Mouse (Mus musculus) naive thymus-derived CD4-positive, alpha-beta T cell, adult 2 months (primary cell): ENCODE results near the gene Gabpb2.

Experiments
- DNase-seq: peaks from one replicate; pipeline ENCODE4 v3.0.0-alpha.2; 2011; ENCODE audit warnings: low read depth

Gabpb2 gene

DNA sequence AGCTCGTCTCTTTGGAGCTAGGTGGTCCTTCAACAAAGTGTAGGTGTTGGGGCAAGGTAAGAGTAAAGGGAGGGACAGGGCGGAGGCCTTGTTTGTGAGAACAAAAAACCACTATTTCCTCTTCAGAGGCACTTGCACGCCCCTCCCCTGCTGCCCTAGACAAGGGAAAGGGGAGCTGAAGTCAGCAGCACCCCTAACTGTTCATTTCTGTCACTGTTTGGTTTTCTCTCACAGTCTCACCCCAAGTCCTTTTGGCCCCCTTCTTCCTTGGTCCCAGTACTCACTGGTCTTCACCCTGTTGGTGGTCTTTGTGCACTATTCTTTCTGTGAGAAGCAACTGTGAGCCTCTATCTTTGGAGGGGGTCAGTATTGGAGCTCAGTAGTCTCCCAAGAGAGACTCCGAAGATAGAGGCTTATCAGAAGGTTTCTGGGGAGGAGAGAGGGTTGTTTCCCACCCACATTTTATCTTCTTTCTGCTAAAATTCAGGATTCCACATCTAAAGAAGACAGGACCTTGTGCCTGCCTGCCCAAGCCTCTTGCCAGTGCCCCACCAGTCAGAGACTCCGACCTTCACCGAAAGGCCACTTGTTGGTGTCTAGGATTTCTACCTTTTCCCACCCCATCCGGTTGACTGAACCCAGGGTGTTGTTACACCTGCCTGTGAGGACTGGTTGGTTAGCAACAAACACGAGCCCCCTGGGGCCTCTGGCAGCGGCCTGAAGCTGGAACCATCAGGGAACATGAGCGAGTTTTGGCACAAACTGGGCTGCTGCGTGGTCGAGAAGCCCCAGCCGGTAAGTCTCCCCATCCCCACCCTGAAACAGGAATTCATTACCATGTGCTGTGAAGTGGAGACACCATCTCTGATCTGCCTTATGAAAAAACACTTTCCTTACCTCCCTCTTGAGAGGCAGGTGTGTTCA lies 13.8 kb upstream of the Gabpb2 start, which contains the start of gene Mllt11:
Gene Mllt11, minus strand, starts transcription at position 874 of the 924 bp plus-strand sequence.
- peak; percentile 64 for DNase-seq

DNA sequence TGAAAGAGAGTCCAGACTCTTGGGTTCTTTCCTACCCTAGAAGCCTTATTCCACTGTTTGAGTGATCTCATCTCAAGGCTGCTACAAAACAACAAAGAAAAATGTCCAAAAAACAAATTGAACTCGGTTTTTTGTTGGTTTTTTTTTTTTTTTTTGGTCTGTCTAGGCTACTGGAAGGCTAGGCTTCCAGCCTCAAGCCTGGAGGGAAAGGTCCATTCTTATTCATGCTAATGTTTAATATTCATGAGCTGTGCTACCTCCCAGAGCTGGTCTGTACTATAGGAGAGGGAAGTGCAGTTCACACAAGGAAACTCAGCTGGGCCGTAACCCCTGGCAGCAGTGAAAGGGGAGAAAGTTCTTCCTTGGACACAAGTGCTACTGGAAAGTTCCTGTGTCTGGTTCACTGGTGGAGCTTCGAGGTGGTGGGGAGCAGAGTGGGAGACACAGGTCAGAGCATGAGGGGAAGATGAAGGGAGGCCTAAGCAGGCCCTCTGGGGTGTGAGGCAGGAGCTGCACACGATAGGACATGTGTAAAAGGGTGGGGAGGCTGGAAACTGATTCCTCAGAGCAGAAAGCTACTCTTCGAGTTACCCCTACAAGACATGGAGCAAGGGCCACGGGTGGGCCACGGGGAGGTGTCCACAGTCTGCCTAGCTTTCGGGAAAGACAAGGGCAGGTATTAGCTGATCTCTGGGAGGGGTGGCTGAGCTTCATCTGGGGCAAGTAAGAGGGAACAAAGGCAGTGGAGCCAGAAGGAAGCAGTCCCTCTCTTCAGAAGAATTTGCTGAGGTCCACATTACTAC lies 13.0 kb upstream of the Gabpb2 start:
- DNase-seq = peak; percentile 43

DNA sequence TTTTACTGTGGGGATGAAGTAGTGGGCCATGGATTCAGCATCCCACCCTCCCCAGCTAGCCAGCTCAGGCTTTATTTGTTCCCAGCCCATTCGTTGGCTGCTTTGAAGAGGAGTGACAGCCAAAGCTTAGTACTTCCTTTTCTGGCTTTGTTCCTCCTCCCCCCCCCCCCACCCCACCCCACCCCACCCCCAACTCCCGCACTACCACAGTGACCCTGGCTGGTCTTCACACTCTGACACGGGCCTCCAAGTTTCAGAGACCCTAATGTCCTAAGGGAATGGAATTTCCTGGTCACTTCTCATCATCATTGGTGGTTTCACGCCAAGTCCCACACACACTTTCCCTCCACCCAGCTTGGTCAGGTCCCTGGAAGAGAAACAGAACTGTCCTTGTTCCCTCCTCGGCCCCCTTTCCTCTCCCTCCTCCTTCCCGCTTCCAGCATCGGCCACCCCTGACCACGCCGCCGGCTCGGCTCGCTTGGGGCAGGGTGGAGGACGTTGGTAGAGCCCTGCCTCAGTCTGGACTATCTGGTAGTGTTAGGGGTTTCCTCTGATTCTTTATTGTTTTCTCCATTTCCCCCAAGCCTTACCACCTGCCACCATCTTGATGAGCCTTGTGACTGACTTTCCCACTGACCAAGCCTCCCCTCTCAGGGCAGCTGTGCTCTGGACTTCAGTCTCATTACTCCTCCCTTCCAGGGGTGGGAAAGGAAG lies 12.2 kb upstream of the Gabpb2 start:
- peak; percentile 40 for DNase-seq

DNA sequence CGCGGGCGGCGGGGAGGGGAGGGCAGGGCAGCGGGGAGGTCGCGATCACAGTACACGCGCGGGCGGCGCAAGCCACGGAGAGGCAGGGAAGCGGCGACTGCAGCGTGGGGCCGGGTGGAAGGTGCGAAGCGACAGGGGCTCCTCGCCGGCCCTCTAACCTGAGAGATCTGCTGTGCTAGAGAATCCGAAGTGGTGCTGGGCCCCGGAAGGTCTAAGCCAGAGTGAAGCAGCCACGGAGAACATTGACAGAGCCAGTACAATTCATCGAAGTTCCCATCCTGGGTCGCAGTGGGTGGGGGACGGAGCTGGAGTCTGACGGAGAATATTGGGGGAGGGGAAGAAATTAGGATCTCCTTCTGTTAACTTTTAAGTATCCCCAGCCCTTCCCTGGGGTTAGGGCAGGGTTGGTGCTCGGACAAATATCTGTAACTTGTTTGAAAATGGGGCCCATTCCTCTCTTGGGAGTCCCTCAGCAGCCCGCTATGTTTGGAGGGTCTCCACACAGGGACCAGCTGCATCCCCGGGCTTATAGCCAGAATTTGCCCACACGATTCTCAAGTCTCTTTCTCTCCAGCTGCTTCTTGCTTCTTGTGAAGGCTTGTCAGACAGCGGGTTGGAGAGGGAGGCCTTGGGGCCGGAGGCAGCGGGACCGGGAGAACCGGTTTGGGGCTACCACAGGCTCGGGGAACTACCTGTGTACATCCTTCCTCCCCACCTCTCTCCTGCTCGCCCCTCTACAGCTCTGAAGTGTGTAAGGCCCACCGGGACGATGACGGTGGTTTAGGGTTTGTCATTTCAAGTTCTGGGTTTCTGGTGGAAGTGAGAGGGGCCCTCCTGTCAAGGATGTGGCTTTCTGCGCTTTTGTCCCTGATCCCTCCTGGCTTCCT lies 11.4 kb upstream of the Gabpb2 start:
- DNase-seq = peak; percentile 52

- DNase-seq = peak; percentile 87
Measured at GRCm38 (mm10) chr3:95228148-95228893, 10.6 kb upstream of the Gabpb2 start, which contains the start of gene Cdc42se1. Gene Cdc42se1 (plus strand): TSS chr3:95228732.

DNA sequence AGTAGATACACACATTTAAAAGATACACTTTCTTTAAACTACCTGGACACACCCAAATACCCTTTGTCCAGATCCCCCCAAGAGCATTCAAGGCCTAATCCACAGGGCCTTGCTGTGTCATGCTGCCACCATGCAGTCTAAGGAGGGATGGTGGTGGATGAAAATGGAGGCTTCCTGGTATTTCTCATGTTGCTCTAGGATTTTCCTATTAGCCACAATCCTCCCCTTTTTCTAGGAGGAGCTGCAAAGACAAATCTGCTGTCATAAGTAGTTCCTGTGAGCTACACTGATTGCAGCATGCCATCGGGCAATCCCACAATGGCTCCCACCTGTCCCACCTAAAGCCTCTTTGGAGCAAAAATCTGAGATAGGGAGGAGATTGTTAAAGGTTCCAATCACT lies 9.5 kb upstream of the Gabpb2 start:
- no peak for DNase-seq

DNA sequence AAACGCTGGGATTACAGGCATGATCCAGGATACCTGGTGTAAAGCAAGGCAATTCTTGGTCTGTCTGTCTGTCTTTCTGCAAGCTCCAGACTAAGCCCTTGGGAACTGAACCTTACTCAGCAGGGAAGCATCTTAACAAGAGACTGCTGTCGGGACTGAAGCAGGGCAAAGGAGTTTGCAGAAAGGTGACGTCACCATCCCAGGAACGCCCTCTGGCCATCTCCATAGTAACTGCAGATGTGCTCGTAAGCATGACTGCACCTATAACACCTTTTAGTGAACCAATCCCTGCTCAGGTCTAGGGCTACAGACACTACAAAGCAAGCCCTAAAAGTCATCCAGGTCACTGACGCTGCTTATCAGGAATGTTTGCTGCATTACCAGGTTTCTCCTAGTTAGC lies 6.6 kb upstream of the Gabpb2 start:
- no peak for DNase-seq

DNA sequence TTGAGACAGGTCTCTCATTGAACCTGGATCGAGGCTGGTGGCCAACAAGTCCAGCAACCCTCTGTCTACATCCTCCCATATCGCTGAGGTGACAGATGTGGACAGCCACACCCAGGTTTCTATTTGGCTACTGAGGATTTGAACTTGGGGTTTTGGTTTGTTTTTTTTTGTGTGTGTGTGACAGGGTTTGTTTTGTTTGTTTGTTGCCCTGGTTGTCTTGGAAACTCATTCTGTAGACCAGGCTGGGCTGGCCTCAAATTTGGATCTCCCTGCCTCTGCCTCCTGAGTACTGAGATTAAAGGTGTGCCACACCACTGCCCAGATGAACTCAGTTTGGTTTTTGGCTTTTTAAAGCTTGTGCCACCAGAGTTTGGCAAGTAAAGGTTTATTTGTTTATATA lies 5.3 kb upstream of the Gabpb2 start:
- no peak for DNase-seq

DNA sequence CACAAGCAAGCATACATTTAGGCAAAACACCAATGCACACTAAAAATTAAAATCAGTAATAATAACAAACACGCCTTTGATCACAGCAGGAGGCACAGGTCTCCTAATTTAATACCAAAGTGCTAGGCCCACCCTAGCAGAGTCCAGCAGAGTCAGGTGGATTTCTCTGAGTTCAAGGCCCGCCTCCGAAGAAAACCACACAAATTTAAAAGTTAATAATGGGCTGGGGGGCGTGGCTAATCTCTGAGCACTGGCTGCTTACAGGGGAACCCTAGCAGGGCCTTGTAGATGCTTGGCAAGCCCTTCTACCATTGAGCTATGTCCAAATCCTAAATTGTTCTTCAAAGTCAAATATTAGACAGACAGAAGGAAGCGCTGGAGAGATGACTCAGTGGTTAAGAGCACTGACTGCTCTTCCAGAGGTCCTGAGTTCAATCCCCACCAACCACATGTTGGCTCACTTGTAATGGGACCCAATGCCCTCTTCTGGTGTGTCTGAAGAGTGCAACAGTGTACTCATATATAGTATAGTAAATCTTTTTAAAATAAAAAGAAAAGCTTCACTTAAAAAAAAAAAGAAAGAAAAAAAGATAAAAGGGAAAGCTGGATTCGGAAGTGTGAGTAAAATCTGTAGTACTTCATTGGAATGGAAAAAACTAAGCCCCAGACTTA lies 886 bp upstream of the Gabpb2 start:
- no peak for DNase-seq

GRCm38 (mm10) chr3:95216655-95217254 lies 961 bp downstream of the Gabpb2 start:
- no peak for DNase-seq

- DNase-seq = no peak
Measured at GRCm38 (mm10) chr3:95213609-95213975, 4.1 kb downstream of the Gabpb2 start.

GRCm38 (mm10) chr3:95212889-95213608 lies 4.7 kb downstream of the Gabpb2 start:
- peak; percentile 47 for DNase-seq

GRCm38 (mm10) chr3:95210585-95210984 lies 7.1 kb downstream of the Gabpb2 start:
- DNase-seq = no peak

GRCm38 (mm10) chr3:95208286-95208685 lies 9.4 kb downstream of the Gabpb2 start:
- DNase-seq = no peak

DNA sequence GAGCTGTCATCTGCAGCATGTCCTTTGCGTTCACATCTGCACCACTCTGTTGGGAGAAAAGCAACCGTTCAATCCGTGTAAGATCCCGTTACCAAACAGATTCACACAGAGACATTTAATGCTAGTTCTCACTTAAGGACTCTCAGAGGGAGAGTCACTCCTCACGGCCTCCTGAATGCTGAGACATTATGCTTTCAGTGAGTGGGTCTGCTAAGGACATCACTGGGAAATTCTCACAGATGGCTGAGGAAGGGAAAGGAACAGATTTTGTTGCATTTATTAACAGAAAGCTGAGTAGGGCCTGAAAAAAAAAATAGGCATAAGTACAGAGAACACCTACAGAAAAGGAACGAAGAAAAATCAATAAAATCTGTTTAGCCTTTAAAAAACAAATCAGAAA lies 13.8 kb downstream of the Gabpb2 start:
- no peak for DNase-seq

DNA sequence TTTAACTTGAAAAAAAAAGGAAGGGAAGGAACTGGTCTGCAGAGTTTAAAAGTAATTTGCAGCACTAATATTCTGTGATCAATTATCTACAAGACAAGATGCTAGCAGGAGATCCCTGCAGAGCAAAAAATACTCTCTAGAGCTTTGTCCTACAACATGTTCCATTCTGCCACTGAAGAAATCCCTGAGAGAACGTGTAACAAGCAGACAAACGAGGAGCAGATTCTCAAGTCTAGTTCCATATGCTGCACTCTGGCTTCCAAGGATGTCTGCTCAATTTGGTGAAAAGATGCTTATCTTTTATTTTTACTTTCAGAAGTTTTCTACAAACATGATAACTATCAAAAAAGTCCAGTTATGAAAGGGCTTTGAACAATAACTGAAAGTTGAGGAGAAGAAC lies 17.2 kb downstream of the Gabpb2 start:
- no peak for DNase-seq

- no peak for DNase-seq
Measured at GRCm38 (mm10) chr3:95200132-95200531, 17.6 kb downstream of the Gabpb2 start.

DNA sequence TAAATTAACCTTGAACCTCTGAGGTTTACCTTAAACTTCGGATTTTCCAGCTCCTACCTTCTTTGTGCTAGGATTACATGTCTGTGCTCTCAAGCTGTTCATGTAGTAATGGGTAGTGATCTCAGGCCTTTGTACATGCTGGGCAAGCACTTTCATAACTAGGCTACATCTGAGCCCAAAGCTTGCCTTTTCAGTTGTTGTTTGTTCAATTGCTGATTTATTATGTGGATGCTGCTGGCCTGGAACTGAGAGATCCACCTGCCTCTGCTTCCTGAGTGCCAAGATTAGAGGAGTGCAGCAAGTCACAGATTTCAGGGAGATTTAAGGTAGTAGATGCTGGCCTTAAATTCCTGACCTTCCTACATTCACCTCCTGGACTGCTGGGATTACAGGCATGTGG lies 18.6 kb downstream of the Gabpb2 start:
- no peak for DNase-seq

DNA sequence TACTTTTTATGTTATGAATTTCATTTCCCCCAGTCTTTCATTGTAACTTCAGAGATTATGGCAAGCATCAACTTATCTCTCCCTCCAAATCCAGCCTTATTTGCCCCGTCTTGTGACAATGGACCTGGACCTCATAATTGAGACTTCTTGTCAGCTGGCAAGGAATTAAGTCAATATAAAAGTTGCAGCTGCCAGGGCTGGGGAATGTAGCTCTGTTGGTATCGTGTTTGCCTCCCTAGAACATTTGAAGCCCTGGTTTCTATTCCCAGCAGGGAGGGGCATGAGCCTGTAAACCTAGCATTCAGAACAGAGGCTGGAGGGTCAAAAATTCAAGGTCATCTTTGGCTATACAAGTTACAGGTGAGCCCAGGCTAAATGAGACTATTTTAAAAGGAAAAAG lies 21.9 kb downstream of the Gabpb2 start:
- no peak for DNase-seq
